Mouse (Mus musculus): ENCODE measurements around the gene Epb41.
A peak's percentile ranks its signal among the peaks of the same experiment; 100 is the strongest.

The Epb41 gene

GRCm38 (mm10) chr4:132048011-132048991 is 26.8 kb downstream of the Epb41 start:
- peak; percentile 30 to 42 for DNase-seq (ENCODE audit: low spot score in 2 of 2)

DNA sequence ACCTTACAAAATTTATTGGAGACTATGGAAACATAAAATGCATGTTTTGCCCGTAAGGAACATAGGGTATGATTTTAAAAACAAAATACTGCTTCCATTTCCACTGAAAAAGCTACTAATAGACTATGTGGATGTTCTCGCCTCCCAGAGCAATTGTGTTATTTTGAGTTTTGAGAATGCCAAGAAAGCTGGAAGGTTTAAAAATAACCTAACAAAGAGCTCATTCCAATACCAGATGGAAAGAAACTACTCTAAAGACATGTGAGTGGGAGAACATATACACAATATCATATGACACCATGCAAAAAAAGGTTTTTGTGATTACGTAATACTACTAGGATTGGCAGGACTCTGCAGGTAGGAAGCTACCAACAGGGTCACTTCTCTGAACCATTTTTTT is 31.4 kb downstream of the Epb41 start:
- DNase-seq (ENCODE audit: low spot score in 2 of 2): no peak

GRCm38 (mm10) chr4:132041471-132042332 is 33.4 kb downstream of the Epb41 start:
- DNase-seq (ENCODE audit: low spot score in 2 of 2): no peak

DNA sequence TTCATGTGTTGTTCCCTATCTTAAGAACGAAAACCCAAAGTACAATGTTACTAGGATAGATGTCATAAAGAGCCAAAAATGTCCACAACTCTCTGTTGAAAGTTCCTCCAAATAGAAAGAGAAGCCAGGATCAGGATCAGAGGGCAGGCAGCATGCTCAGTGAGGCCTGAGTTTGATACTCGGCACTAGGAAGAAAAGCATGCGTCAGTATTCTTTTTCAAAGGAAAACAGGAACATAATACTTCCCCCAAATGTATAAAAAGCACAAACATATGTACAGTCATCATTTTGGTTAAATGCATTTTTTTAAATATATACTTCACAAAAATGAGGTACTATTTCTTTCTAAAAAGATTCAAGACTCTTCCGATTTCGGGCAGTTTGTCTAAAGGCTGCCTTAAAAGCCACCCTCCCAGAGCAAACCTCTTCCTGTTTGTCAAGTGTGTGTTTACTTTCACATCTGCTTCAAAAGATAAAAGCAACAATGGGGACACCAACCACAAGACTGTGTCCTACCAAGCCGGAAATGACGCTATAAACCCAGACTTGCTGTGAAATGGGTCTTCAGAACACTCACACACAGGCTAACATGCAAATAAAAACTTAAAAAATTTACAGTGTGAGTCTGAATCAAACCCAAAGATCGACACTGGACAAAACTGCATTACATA is 35.0 kb downstream of the Epb41 start:
- DNase-seq (ENCODE audit: low spot score in 2 of 2): peak; percentile 56 to 77

- no peak for DNase-seq (ENCODE audit: low spot score in 2 of 2)
Observed at GRCm38 (mm10) chr4:132039521-132039920, 35.6 kb downstream of the Epb41 start.

DNA sequence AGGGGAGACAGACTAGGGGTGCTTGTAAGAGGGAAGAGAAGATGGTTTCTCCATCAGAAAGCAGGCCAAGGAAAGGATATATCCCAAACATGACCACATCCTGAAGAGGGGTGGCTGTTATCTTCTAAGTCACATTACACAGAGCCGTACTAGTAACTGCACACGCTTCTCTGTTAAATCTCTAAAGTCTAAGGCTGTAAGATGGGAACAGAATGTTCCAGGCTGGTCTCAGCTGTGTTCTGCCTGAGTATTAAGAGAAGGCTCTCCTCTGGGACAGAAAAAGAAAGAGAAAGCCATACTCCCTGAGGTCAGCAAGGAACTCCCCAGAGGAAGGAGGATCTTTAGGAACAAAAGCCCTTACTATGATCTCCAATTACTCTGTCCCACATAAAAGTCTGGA is 36.3 kb downstream of the Epb41 start:
- peak; percentile 43 to 74 for DNase-seq (ENCODE audit: low spot score in 2 of 2)

- DNase-seq (ENCODE audit: low spot score in 2 of 2): no peak
Observed at GRCm38 (mm10) chr4:132037991-132038390, 37.1 kb downstream of the Epb41 start.

- DNase-seq (ENCODE audit: low spot score in 2 of 2): no peak
Observed at GRCm38 (mm10) chr4:132037137-132037536, 38.0 kb downstream of the Epb41 start.

- no peak for DNase-seq (ENCODE audit: low spot score in 2 of 2)
Observed at GRCm38 (mm10) chr4:132034242-132034641, 40.9 kb downstream of the Epb41 start.

DNA sequence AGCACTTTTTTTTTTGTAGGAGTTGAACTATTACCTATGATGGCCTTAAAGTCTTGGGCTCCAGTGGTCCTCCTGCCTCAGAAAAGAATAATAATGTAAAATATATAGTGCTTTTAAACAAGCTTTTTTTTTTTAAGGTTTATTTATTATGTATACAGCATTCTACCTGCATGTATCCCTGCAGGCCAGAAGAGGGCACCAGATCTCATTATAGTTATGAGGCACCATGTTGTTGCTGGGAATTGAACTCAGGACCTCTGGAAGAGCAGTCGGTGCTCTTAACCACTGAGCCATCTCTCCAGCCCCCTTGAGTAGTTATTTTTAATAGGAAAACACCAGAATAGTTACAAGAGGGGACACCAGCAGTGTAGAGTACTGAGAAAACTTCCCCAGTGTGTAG is 41.9 kb downstream of the Epb41 start:
- no peak for DNase-seq (ENCODE audit: low spot score in 2 of 2)

DNA sequence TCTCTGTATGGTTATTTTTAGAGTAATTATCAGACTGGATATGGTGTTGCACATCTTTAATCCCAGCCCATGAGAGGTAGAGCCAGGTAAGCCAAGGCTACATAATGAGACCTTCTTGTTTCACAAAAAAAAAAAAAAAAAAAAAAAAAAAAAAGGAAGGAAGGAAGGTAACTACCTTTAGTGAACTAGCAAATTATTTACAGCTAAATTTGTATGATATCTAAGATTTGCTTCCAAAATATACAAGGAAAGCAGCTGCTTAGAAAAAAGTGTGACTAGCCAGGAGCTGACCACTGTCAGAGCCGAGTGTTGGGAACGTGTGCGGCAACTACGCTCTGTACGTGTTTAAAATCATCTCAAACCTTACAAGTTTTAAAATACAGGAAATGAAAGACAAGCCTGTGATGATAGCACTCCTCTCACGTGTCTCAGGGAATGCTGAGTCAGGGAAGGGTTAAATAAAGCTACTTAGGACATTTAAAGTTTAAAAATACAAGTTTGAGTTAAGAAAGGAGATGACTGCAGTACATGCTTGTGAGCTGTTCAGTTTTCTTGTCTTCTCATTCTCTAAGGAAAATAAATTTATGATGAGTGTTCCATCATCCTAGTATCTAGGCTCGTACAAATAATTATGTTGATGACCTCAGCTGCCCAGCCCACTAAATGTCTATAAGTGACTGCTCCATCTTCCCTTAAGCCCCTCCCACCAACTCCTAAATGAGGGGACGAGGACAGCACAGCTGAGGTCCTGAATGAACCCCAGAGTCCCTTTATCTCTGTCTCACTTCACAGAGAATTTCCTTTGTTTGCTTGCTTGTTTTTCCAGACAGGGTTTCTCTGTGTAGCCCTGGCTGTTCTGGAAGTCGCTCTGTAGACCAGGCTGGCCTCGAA is 45.0 kb downstream of the Epb41 start:
- no peak for DNase-seq (ENCODE audit: low spot score in 2 of 2)

GRCm38 (mm10) chr4:132027806-132028205 is 47.3 kb downstream of the Epb41 start:
- peak in 1 of 2 experiments; percentile 25 for DNase-seq (ENCODE audit: low spot score in 2 of 2)

DNA sequence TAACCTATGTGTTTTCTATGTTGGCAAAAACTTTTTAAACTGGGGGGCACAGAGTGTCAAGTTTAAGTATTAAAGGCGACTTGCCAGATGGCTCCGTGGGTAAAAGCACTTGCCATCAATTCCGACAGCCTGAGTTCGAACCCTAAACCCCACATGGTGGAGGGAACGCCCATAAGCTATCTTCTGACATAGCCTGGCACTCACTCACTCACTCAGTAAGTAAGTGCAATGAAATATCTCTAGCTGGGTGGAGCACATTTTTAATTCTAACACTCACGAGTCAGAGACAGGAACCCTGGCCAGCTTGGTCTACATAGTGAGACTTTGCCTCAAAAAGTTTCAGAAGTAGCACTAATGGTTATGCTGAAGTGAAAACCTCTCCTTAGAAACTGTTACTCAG is 48.0 kb downstream of the Epb41 start:
- DNase-seq (ENCODE audit: low spot score in 2 of 2): no peak

DNA sequence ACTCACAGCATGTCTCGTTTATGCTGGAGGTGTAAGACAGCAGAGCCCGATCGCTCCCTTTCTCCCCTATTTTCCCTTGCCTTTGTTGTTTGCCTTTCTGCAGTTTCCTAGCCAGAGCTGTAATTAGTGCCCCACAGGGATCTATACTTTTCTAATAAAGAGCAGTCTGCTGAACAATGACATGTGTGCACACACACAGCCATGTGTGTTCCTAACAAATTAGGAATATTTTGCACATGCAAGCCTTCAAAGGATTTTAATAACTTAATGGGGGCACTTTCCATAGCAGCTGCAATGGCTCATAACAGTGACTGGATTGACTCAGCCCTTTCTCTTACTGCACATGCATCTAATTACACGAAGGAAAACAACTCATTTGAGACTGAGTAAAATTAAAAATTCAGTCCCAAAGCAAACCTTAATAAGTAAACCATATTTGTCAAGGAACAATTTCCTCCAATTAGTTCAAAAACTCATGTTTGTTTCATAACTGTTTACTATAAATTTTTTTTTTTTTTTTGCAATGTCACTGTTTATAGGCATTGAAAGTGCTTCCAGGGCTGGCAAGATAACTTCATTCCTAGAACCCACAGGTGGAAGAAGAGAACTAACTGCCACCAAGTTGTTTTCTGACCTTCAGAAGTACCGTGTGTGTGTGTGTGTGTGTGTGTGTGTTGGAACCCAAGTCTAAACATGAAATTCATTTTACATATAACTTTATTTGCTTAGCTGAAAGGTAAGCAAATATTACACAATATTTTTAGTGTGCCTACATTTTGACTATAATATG is 49.2 kb downstream of the Epb41 start:
- DNase-seq (ENCODE audit: low spot score in 2 of 2): no peak

DNA sequence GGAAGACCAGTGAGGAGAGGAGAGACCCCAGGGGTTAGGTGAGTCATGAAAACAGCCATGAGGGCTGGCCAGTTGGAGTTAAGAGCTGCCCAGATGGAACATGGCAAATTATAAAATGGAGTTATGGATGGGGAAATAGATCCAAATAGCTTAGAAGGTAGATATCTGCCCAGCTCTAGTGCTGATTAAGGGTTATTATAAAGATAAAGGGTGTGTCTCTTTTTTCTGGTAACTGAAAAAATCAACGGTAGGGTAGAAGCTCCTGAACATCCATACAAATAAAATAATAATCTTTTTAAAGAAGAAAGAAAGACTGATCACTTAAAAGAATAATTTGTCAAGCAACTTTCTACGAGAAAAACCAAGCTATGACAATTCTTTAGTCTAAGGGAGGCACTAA is 49.9 kb downstream of the Epb41 start:
- no peak for DNase-seq (ENCODE audit: low spot score in 2 of 2)

DNA sequence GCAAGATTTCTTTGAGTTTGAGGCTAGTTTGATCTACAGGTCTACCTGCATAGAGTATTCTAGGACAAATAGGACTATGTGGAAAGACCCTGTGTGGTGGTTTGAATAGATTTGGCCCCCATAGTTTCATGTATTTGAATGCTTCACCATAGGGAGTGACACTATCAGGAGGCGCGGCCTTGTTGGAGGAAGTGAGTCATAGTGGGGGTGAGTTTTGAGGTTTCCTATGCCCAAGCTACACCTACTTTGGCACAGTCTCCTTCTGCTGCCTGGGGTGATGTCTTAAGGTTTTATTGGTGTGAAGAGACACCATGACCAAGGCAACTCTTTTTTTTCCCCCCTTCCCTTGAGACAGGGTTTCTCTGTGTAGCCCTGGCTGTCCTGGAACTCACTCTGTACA is 51.3 kb downstream of the Epb41 start:
- DNase-seq (ENCODE audit: low spot score in 2 of 2): no peak

GRCm38 (mm10) chr4:132022639-132023038 is 52.5 kb downstream of the Epb41 start:
- DNase-seq (ENCODE audit: low spot score in 2 of 2): no peak

DNA sequence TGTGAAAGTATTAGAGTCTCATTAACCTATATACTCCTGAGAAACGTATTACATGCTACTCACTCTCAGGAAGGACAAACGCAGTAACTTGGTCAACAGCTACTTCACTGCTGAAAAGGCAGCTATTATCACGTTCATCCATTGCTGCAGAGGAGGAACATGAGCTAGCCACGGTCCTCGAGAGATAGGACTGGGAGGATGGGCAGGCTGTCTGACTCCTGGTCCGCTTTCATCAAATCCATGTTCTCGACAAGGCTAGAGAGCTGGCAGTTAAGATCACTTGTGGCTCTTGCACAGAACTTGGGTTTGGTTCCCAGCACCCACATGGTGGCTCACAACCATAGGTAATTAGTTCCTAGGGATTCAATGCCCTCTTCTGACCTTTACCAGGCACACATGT is 53.2 kb downstream of the Epb41 start:
- no peak for DNase-seq (ENCODE audit: low spot score in 2 of 2)

GRCm38 (mm10) chr4:132018547-132018946 is 56.6 kb downstream of the Epb41 start:
- no peak for DNase-seq (ENCODE audit: low spot score in 2 of 2)

GRCm38 (mm10) chr4:132015374-132015773 is 59.7 kb downstream of the Epb41 start:
- DNase-seq (ENCODE audit: low spot score in 2 of 2): no peak
